Mouse (Mus musculus) neural tube, embryonic 13.5 days (tissue): ENCODE results near the gene Npm1. TPM values are rescaled to one million over a fixed set of nuclear protein-coding genes. Genes with fewer than 3 reads are reported as not detected.

ENCODE experiments used
- ATAC-seq: fragments of 200-750 bp; cut with Nextera tagmentation; 2 replicates; pipeline ENCODE4 v1.8.0; 2017; ENCODE audit warnings: low read depth, mild to moderate bottlenecking, moderate TSS enrichment, moderate library complexity
- H3K27ac ChIP-seq: fragments of 300-500 bp; sonication (generic); replicated peaks from 2 replicates; pipeline ENCODE4 v1.5.1; 2015; ENCODE audit warnings: moderate library complexity, mild to moderate bottlenecking, inconsistent platforms
- H3K27me3 ChIP-seq: fragments of 300-500 bp; sonication (generic); 2 replicates; pipeline ENCODE4 v1.6.1; 2015; ENCODE audit warnings: mild to moderate bottlenecking, inconsistent platforms
- H3K36me3 ChIP-seq: fragments of 300-500 bp; sonication (generic); 2 replicates; pipeline ENCODE4 v1.6.1; 2015; ENCODE audit warnings: mild to moderate bottlenecking, inconsistent platforms
- H3K4me1 ChIP-seq: fragments of 300-500 bp; sonication (generic); replicated peaks from 2 replicates; pipeline ENCODE4 v1.6.1; 2015; ENCODE audit warnings: inconsistent platforms
- H3K4me2 ChIP-seq: fragments of 300-500 bp; sonication (generic); 2 replicates; pipeline ENCODE4 v1.6.1; 2015; ENCODE audit warnings: inconsistent platforms, mild to moderate bottlenecking, moderate library complexity
- H3K4me3 ChIP-seq: fragments of 300-500 bp; sonication (generic); 2 replicates; pipeline ENCODE4 v1.5.1; 2015; ENCODE audit warnings: mild to moderate bottlenecking, inconsistent platforms
- H3K9ac ChIP-seq: fragments of 300-500 bp; sonication (generic); 2 replicates; pipeline ENCODE4 v1.6.1; 2015; ENCODE audit warnings: moderate library complexity, mild to moderate bottlenecking, inconsistent platforms
- H3K9me3 ChIP-seq: fragments of 300-500 bp; sonication (generic); 2 replicates; pipeline ENCODE4 v1.6.1; 2016; ENCODE audit warnings: inconsistent platforms
- WGBS: fragments of 180-500 bp; shearing (Covaris S2); methylation state at CpG from one replicate; pipeline ENCODE4 v1.1.7; 2015; 5-methylcytosine and 5-hydroxymethylcytosine counted together
- polyA plus RNA-seq: library from polyadenylated mRNA; unstranded; fragments of >200 nt; fragmentation: Nextera tagmentation; extraction: Ambion mirVana; gene quantifications from 2 replicates; pipeline ENCODE4 v1.2.1, GENCODE M21; 2015

The Npm1 gene
- polyA plus RNA-seq, 1 experiment from 2014 or later: 526 TPM

DNA sequence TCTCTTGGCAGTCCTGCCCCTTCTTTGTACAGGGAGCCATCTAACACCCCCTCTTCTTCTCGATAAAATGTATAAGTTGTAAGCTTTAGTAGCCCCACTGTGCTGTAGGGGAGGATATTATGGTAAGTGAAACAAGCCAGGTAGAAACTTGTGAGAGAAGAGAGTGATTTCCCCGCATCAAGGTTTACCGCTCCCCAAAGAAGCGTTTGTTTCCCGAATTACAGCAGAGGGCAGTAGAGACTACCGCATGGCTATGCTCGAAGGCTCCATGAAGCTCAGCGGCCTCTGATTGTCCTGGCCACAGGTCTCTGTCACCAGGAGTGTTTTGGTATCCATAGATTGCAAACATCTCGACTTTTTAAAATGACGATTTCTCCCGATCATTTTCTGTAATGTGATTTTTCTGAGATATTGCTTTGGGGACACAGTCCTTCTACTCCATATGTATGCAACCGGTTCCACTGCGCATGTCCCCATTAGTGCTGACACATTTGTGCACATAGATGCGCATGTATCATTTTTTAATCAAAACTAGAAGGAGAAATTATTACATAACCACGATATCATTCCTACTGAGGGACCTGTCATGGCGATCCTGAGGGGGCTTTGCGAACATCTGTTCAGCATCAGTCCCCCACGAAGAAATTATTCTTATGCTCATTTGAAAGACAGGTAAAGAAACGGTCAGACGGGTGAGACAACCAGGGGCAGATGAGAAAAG, 13.7 kb upstream of the Npm1 start:
- Histone ChIP-seq H3K27ac (no peak overlapping the region), H3K4me2 (no peak overlapping the region), H3K4me1 (peaks cover 23% of the 10 kb centered on the region), H3K27me3 (peaks cover 32% of the 10 kb centered on the region), H3K9ac (no peak overlapping the region), H3K4me3 (no peak overlapping the region), H3K9me3 (no peaks in the 10 kb centered on the region), H3K36me3 (no peaks in the 10 kb centered on the region)
- WGBS: 29% methylated on average over 20 of the region's 20 CpGs
- peak; percentile 68 for ATAC-seq

DNA sequence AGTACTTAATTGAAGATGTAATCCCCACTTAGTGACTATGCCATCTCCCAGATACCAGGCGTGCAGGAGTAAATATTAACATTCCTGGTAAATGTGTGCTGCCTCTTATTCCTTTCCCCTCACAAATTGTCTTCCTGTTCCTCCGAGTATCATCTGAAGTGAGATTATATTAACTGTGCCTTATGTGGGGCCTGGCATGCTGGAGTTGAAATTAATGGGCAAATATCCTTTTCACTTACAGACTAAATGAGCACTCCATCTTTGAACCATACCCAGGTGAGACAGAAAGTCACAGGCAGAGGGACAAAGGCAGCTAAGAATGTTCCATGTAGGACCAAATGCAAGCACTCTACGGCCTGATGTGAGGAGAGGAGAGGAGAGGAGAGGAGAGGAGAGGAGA, 12.8 kb upstream of the Npm1 start:
- WGBS: 60% methylated on average over 2 of the region's 3 CpGs
- peak; percentile 15; the same call in 1 of the 2 replicates for ATAC-seq

GRCm38 (mm10) chr11:33170489-33170888, 7.5 kb upstream of the Npm1 start:
- ATAC-seq: no peak
- 9% methylated on average over 9 of the region's 9 CpGs for WGBS

More for the DNA sequence above, 12.8 kb upstream of the Npm1 start:
- Histone ChIP-seq H3K4me1 (peaks cover 17% of the 10 kb centered on the region), H3K27me3 (peaks cover 24% of the 10 kb centered on the region; the same call in 1 of the 2 replicates), H3K4me2 (no peak overlapping the region), H3K36me3 (no peaks in the 10 kb centered on the region), H3K9me3 (no peaks in the 10 kb centered on the region), H3K4me3 (no peak overlapping the region), H3K9ac (no peak overlapping the region), H3K27ac (no peak overlapping the region)

DNA sequence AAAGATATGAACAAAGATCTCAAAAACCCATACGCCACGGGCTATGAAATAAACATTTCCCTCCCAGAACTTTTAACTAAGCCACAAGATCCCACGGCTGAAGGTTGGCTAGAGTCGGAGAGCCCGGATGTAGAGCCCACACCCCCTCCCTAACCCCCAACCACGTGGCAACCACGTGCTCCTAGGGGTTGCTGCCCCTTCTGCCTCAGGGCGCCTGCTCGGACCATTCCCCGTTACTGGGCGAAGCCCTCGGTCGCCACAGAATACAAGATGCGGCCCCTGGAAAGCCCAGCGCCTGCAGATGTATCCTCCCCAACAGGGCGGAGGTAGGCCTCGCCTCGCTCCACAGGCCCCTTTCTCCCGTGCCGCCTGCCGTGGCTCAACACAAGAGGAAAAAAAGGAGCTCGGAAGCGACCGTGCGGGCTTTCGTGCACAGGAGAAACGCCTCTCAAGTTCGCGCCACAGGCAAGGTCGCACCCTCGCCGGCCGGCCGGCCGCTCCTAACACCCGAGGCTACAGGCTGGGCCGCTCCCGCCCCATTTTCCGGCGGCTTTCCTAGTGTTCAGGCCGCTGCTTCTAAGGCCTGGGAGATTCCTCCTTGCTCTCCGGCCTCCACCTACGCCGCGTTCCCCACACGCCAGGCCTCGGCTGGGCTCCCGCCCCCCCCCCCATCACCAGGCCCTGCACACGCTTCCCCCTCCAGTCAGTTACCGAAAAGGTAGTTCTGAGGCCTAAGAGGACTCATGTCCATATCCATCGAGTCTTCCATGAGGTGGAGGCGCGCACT, 602 bp downstream of the Npm1 start:
- peak overlapping the region; percentile 89 for H3K27ac ChIP-seq
- peaks cover 2% of the 10 kb centered on the region; the same call in 1 of the 2 replicates for H3K27me3 ChIP-seq
- peaks cover 32% of the 10 kb centered on the region for H3K36me3 ChIP-seq
- H3K9ac ChIP-seq: peak overlapping the region; percentile 97
- no peaks in the 10 kb centered on the region for H3K9me3 ChIP-seq
- H3K4me1 ChIP-seq: peaks cover 24% of the 10 kb centered on the region
- WGBS: 2% methylated on average over 52 of the region's 53 CpGs
- peak overlapping the region; percentile 75 for H3K4me3 ChIP-seq
- ATAC-seq: peak; percentile 77
- H3K4me2 ChIP-seq: peak overlapping the region; percentile 97

More at GRCm38 (mm10) chr11:33170489-33170888, 7.5 kb upstream of the Npm1 start:
- Histone ChIP-seq H3K27ac (no peak overlapping the region), H3K4me1 (no peaks in the 10 kb centered on the region; the same call in 1 of the 2 replicates), H3K4me3 (no peak overlapping the region), H3K4me2 (no peak overlapping the region), H3K27me3 (peaks cover 5% of the 10 kb centered on the region; the same call in 1 of the 2 replicates), H3K36me3 (no peaks in the 10 kb centered on the region), H3K9ac (no peak overlapping the region), H3K9me3 (no peaks in the 10 kb centered on the region)

- Histone ChIP-seq H3K27ac (no peak overlapping the region), H3K4me2 (no peak overlapping the region), H3K4me1 (peaks cover 24% of the 10 kb centered on the region), H3K27me3 (no peaks in the 10 kb centered on the region), H3K4me3 (no peak overlapping the region), H3K36me3 (peaks cover 53% of the 10 kb centered on the region), H3K9ac (no peak overlapping the region), H3K9me3 (no peaks in the 10 kb centered on the region)
- no peak for ATAC-seq
- WGBS: 91% methylated on average over 3 of the region's 3 CpGs
Observed at GRCm38 (mm10) chr11:33159741-33160140, 3.3 kb downstream of the Npm1 start.

DNA sequence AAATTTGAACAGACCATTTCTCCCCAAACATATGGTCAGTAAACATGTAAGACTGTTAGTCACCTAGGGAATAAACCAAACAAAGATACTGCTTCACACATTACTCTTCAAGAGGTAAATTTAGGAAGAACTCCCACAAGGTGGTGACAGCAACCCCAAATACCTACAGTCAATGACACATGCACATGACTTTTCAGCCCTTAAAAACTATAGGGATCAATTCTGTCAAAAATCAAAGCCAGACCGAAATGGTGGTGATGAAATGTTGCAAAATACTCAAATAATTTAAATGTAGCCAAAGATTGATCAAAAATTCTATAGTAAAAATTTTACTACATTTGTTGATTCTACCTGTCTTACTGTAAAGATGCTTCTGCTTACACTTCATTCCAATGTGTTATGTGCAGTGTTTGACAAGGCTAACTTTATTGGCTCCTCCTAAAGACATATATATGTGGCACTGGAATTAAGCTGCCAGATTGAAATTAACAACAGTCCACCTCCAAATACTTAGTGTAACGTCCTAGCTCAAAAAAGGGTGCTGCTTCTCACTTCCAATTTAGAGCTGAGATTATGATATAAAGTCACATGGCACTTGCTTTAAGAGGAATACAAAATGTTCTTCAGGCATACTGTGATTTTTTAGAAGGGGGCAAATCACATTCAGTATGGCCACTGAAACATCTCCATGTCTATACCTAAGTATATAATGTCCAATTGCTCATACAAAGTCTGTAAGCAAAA, 5.4 kb downstream of the Npm1 start:
- Histone ChIP-seq H3K4me2 (no peak overlapping the region), H3K27me3 (no peaks in the 10 kb centered on the region), H3K36me3 (peaks cover 71% of the 10 kb centered on the region), H3K4me3 (no peak overlapping the region), H3K4me1 (peaks cover 18% of the 10 kb centered on the region), H3K9me3 (no peaks in the 10 kb centered on the region), H3K27ac (no peak overlapping the region), H3K9ac (no peak overlapping the region)
- 88% methylated on average over 2 of the region's 2 CpGs for WGBS
- ATAC-seq: no peak

DNA sequence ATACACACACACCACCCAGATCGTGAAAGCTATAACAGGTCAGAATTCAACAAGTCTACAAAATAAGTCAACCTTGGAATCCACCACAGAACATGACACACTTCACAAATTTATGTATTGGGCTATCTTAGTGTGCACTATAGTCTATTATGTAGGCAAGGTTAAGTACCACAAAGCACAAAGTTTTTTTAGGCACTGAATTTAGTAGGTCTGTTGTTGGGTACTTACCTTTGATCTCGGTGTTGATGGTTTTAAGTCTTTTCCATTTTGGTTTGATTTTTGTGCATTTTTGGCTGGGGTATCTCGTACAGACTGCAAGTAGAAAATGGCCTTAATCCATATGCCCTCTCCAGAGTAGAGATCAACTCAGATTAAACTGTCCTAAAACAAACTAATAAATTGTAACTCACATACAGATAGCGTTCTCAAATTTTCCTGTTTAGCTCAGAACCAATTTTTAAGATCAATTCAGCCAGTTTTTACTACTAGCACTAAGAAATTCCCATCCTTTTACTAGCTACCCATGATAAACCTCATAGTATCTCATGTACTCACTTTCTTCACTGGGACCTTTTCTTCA, 6.5 kb downstream of the Npm1 start:
- H3K4me2 ChIP-seq: no peak overlapping the region
- ATAC-seq: no peak
- H3K9me3 ChIP-seq: no peaks in the 10 kb centered on the region
- no peak overlapping the region for H3K9ac ChIP-seq
- peaks cover 13% of the 10 kb centered on the region for H3K4me1 ChIP-seq
- H3K36me3 ChIP-seq: peaks cover 82% of the 10 kb centered on the region
- 89% methylated on average over 4 of the region's 4 CpGs for WGBS
- H3K27ac ChIP-seq: no peak overlapping the region
- H3K27me3 ChIP-seq: no peaks in the 10 kb centered on the region
- no peak overlapping the region for H3K4me3 ChIP-seq

DNA sequence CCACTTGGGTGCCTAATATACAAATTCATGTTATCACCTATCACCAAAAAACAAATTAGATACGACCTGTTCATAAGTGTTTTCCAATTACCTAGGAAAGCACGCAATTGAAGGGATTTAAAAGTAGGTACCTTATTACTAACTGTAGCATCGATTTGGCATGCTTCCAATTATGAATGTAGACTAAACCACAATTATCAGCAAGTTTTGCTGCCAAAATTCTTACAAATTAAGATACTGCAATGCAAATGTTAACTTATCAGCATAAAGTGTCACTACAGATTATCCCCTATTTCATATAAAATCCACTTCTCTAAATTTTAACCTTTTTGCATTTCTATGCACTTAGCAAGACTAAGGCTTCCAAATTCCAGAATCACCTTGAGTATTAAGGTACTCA, 8.5 kb downstream of the Npm1 start:
- Histone ChIP-seq H3K9ac (no peak overlapping the region), H3K27ac (no peak overlapping the region), H3K4me2 (no peak overlapping the region), H3K4me3 (no peak overlapping the region), H3K4me1 (no peaks in the 10 kb centered on the region), H3K36me3 (peaks cover 85% of the 10 kb centered on the region), H3K9me3 (no peaks in the 10 kb centered on the region), H3K27me3 (no peaks in the 10 kb centered on the region)
- 92% methylated on average over 3 of the region's 3 CpGs for WGBS
- ATAC-seq: no peak

DNA sequence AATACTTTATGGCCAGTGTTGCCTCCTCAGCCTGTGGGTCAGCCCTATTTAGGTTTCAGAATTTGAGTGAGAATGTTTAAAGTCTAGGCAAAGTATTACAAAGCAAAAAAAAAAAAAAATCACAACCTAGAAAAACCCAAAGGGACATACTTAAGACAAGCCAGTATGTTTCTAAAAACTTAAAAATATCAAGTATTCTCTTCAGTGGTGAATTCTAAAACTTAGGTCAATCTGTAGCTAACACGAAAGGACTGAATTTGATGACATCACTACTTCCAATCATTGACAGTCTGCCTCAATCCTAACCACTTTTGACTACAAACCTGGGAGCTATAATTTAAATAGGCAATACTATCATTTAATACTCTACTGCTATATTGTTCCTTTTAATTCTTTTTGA, 10.0 kb downstream of the Npm1 start:
- Histone ChIP-seq H3K36me3 (peaks cover 77% of the 10 kb centered on the region), H3K9ac (no peak overlapping the region), H3K4me2 (no peak overlapping the region), H3K4me3 (no peak overlapping the region), H3K9me3 (no peaks in the 10 kb centered on the region), H3K27ac (no peak overlapping the region), H3K27me3 (no peaks in the 10 kb centered on the region), H3K4me1 (peaks cover 3% of the 10 kb centered on the region; the same call in 1 of the 2 replicates)
- no peak for ATAC-seq
- WGBS: 95% methylated on average over 1 of the region's 1 CpGs

- 70% methylated on average over 4 of the region's 4 CpGs for WGBS
- ATAC-seq: no peak
- H3K9ac ChIP-seq: no peak overlapping the region
- H3K4me2 ChIP-seq: no peak overlapping the region
- peaks cover 13% of the 10 kb centered on the region for H3K4me1 ChIP-seq
- no peaks in the 10 kb centered on the region for H3K27me3 ChIP-seq
- no peak overlapping the region for H3K4me3 ChIP-seq
- H3K27ac ChIP-seq: no peak overlapping the region
- peaks cover 68% of the 10 kb centered on the region for H3K36me3 ChIP-seq
- no peaks in the 10 kb centered on the region for H3K9me3 ChIP-seq
Observed at GRCm38 (mm10) chr11:33151780-33152145, 11.2 kb downstream of the Npm1 start.

DNA sequence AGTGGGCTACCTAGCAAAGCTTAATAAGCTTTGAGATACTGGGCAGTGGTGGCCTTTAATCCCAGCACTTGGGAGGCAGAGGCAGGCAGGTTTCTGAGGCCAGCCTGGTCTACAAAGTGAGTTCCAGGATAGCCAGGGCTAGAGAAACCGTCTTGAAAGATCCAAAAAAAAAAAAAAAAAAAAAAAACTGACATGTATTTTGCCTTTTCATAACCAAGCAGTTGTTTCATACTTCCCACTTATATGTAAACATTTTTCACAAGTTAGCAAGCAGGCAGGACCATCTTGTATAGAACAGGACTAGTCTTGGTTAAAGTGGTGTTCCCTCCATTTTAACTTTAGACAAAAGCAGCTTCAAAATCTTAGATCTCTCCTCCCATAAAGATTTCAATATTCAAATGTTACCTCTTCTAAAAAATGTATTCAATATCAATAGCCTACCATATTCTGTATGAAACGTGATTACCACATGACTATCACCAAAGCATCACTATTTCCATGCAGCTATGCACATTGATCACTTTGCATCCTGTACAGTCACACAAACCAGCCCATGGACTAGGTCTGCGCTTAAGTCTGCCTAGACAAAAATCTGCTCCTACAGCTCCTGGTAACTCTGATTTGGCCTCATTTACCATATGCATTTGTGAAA, 11.8 kb downstream of the Npm1 start:
- Histone ChIP-seq H3K9ac (no peak overlapping the region), H3K27me3 (no peaks in the 10 kb centered on the region), H3K4me1 (peaks cover 18% of the 10 kb centered on the region), H3K36me3 (peaks cover 62% of the 10 kb centered on the region), H3K9me3 (no peaks in the 10 kb centered on the region), H3K27ac (no peak overlapping the region), H3K4me3 (no peak overlapping the region), H3K4me2 (no peak overlapping the region)
- WGBS: 70% methylated on average over 3 of the region's 3 CpGs
- no peak for ATAC-seq
